In genomic region chr11:116197584-116197906, GRCm38 (mm10) we compare ENCODE assay signal across 10 mouse cellular contexts. TPM values are rescaled to one million over a fixed set of nuclear protein-coding genes. Genes with fewer than 3 reads are reported as not detected.
DNase-seq lines count a peak whose midpoint lies in the region; ATAC-seq and TF ChIP-seq lines count a peak whose summit lies in the region.
"Had no signal": no experiment of that assay in that cellular context is flagged by ENCODE, and none has a peak within 500 bp of the region (broad histone marks: within the 10 kb centered on the region; RNA-seq: fewer than 3 reads in every experiment).

No protein-coding gene starts in this region.

- intact Hi-C loops in gastrocnemius, adult 2 months (cut with DNase I) = no loop called here
- intact Hi-C loops in gastrocnemius, postnatal 14 days (cut with DNase I; ENCODE audit: low total_unique reads) = no loop called here
- intact Hi-C loops in left cerebral cortex, postnatal 25 days (cut with DNase I) = no loop called here

- WGBS in lung, postnatal 0 days = 77% methylated on average over 6 of the region's 6 CpGs
- WGBS in limb, embryonic 15.5 days = 84% methylated on average over 6 of the region's 6 CpGs
- 82% methylated on average over 6 of the region's 6 CpGs for WGBS in stomach, embryonic 16.5 days

- no peak for TF ChIP-seq CTCF in gastrocnemius, adult 2 months (IDR thresholded peaks at IDR 0.05)
- TF ChIP-seq CTCF in lung, postnatal 0 days (IDR thresholded peaks at IDR 0.05) = no peak

- ATAC-seq in lung, postnatal 0 days = no peak
- ATAC-seq in limb, embryonic 15.5 days (ENCODE audit: insufficient number of reproducible peaks, low FRiP score, low TSS enrichment, low read depth) = no peak
- ATAC-seq in stomach, embryonic 16.5 days (ENCODE audit: insufficient read depth, low FRiP score) = no peak

- no peaks in the 10 kb centered on the region for H3K27me3 ChIP-seq in lung, postnatal 0 days (replicated peaks; ENCODE audit: insufficient read depth, low read length)
- H3K27me3 ChIP-seq in limb, embryonic 15.5 days = no peaks in the 10 kb centered on the region
- no peaks in the 10 kb centered on the region for H3K27me3 ChIP-seq in stomach, embryonic 16.5 days (ENCODE audit: control insufficient read depth, insufficient read depth, low read length)

- DNase-seq in gastrocnemius, adult 2 months = no peak
- no peak for DNase-seq in gastrocnemius, postnatal 14 days
- no peak for DNase-seq in lung, postnatal 0 days (ENCODE audit: low spot score)
- no peak for DNase-seq in lung, adult 18-20 months
- DNase-seq in gastrocnemius, postnatal 10 days = no peak
- DNase-seq in left cerebral cortex, postnatal 25 days (ENCODE audit: low spot score in 2 of 2) = no peak
- DNase-seq: B cell, adult 2 months; left cerebral cortex, postnatal 4 days had no signal

- H3K4me3 ChIP-seq in gastrocnemius, adult 2 months = peak overlapping the region; percentile 86
- peak overlapping the region; percentile 79; the same call in 1 of the 2 replicates for H3K4me3 ChIP-seq in lung, postnatal 0 days (ENCODE audit: low read depth, low read length)
- peak overlapping the region; percentile 82; the same call in 1 of the 2 replicates for H3K4me3 ChIP-seq in limb, embryonic 15.5 days
- peak overlapping the region; percentile 89 for H3K4me3 ChIP-seq in stomach, embryonic 16.5 days (replicated peaks; ENCODE audit: low read length)

- H3K4me2 ChIP-seq in lung, postnatal 0 days (replicated peaks; ENCODE audit: low read depth, low read length) = peak overlapping the region; percentile 85; the same call in 1 of the 2 replicates
- no peak overlapping the region for H3K4me2 ChIP-seq in limb, embryonic 15.5 days
- peak overlapping the region; percentile 66 for H3K4me2 ChIP-seq in stomach, embryonic 16.5 days (ENCODE audit: low read depth, low read length)

- no peaks in the 10 kb centered on the region for H3K9me3 ChIP-seq in lung, postnatal 0 days (ENCODE audit: low read length)
- H3K9me3 ChIP-seq in limb, embryonic 15.5 days = no peaks in the 10 kb centered on the region
- H3K9me3 ChIP-seq in stomach, embryonic 16.5 days (replicated peaks; ENCODE audit: control insufficient read depth, low read length) = no peaks in the 10 kb centered on the region

- no peak overlapping the region for H3K9ac ChIP-seq in lung, postnatal 0 days (replicated peaks; ENCODE audit: low read depth)
- no peak overlapping the region for H3K9ac ChIP-seq in limb, embryonic 15.5 days
- peak overlapping the region; percentile 31; the same call in 1 of the 2 replicates for H3K9ac ChIP-seq in stomach, embryonic 16.5 days (ENCODE audit: low read length)

- peaks cover 7% of the 10 kb centered on the region; the same call in 1 of the 2 replicates for H3K4me1 ChIP-seq in lung, postnatal 0 days (ENCODE audit: insufficient read depth, low read depth, low read length)
- peaks cover 14% of the 10 kb centered on the region for H3K4me1 ChIP-seq in limb, embryonic 15.5 days
- 0 out of 2 replicates have a peak, but pooled peaks cover 10% of the 10 kb centered on the region for H3K4me1 ChIP-seq in stomach, embryonic 16.5 days (ENCODE audit: control insufficient read depth, insufficient read depth, low read length)

- H3K27ac ChIP-seq in gastrocnemius, adult 2 months = peak overlapping the region; percentile 97
- 0 out of 2 replicates have a peak overlapping the region, but pooled peaks have one; percentile 97 for H3K27ac ChIP-seq in lung, postnatal 0 days (ENCODE audit: low read length)
- H3K27ac ChIP-seq in limb, embryonic 15.5 days = no peak overlapping the region
- no peak overlapping the region for H3K27ac ChIP-seq in stomach, embryonic 16.5 days (ENCODE audit: low read length)

- H3K36me3 ChIP-seq in lung, postnatal 0 days (ENCODE audit: insufficient read depth, low read length) = no peaks in the 10 kb centered on the region
- H3K36me3 ChIP-seq in limb, embryonic 15.5 days = peaks cover 16% of the 10 kb centered on the region
- H3K36me3 ChIP-seq in stomach, embryonic 16.5 days (ENCODE audit: control insufficient read depth, insufficient read depth, low read length) = no peaks in the 10 kb centered on the region

- TF ChIP-seq EP300 in lung, postnatal 0 days (IDR thresholded peaks at IDR 0.05) = no peak

RNA-seq across cellular contexts. Expression of gene Ten1, which starts 1.1 kb away (rescaled TPM):
- 10 to 100 TPM; 14.3 to 17.1 TPM for total RNA-seq in gastrocnemius, adult 2 months (2021)
- total RNA-seq in gastrocnemius, postnatal 14 days (2021) = 10 to 100 TPM; 26.9 to 31.6 TPM
- 74.7 and 79.0 TPM in 2 replicates for polyA plus RNA-seq in lung, postnatal 0 days (2015; fragmentation: Nextera tagmentation; extraction: Ambion mirVana)
- polyA plus RNA-seq in limb, embryonic 15.5 days (2015; fragmentation: Nextera tagmentation; extraction: Ambion mirVana) = 80.8 and 86.6 TPM in 2 replicates
- 74.7 and 78.2 TPM in 2 replicates for polyA plus RNA-seq in stomach, embryonic 16.5 days (2015; fragmentation: Nextera tagmentation; extraction: Ambion mirVana)
- 10 to 100 TPM; 28.5 to 31.3 TPM for total RNA-seq in gastrocnemius, postnatal 10 days (2021)
- total RNA-seq in left cerebral cortex, postnatal 25 days (2021) = 10 to 100 TPM; 40.6 to 42.4 TPM

RNA-seq across cellular contexts. Expression of gene Acox1, which starts 1.3 kb away (rescaled TPM):
- total RNA-seq in gastrocnemius, adult 2 months (2021) = 100 to 1,000 TPM in 1 of 2 experiments, 10 to 100 TPM in 1; 79.8 to 118 TPM
- 10 to 100 TPM; 43.3 to 49.3 TPM for total RNA-seq in gastrocnemius, postnatal 14 days (2021)
- polyA plus RNA-seq in lung, postnatal 0 days (2015; fragmentation: Nextera tagmentation; extraction: Ambion mirVana) = 31.7 and 33.5 TPM in 2 replicates
- polyA plus RNA-seq in limb, embryonic 15.5 days (2015; fragmentation: Nextera tagmentation; extraction: Ambion mirVana) = 31.3 and 32.0 TPM in 2 replicates
- polyA plus RNA-seq in stomach, embryonic 16.5 days (2015; fragmentation: Nextera tagmentation; extraction: Ambion mirVana) = 50.8 and 61.0 TPM in 2 replicates
- 10 to 100 TPM; 39.1 to 41.4 TPM for total RNA-seq in gastrocnemius, postnatal 10 days (2021)
- 100 to 1,000 TPM; 110 to 111 TPM for total RNA-seq in left cerebral cortex, postnatal 25 days (2021)

RNA-seq across cellular contexts. Expression of gene Fbf1, which starts 29.6 kb away (rescaled TPM):
- total RNA-seq in gastrocnemius, adult 2 months (2021) = 10 to 100 TPM; 10.5 to 11.5 TPM
- total RNA-seq in gastrocnemius, postnatal 14 days (2021) = 10 to 100 TPM in 1 of 2 experiments, 1 to 10 TPM in 1; 9.1 to 11.6 TPM
- polyA plus RNA-seq in lung, postnatal 0 days (2015; fragmentation: Nextera tagmentation; extraction: Ambion mirVana) = 11.9 and 16.6 TPM in 2 replicates
- 36.4 and 38.3 TPM in 2 replicates for polyA plus RNA-seq in limb, embryonic 15.5 days (2015; fragmentation: Nextera tagmentation; extraction: Ambion mirVana)
- polyA plus RNA-seq in stomach, embryonic 16.5 days (2015; fragmentation: Nextera tagmentation; extraction: Ambion mirVana) = 28.0 and 31.4 TPM in 2 replicates
- total RNA-seq in gastrocnemius, postnatal 10 days (2021) = 10 to 100 TPM; 13.8 to 18.2 TPM
- 10 to 100 TPM; 72.8 to 82.1 TPM for total RNA-seq in left cerebral cortex, postnatal 25 days (2021)

RNA-seq across cellular contexts. Expression of gene Evpl, which starts 40.3 kb away (rescaled TPM):
- under 1 TPM in 1 of 2 experiments, not detected in 1; 0.14 TPM for total RNA-seq in gastrocnemius, adult 2 months (2021)
- under 1 TPM; 0.09 to 0.14 TPM for total RNA-seq in gastrocnemius, postnatal 14 days (2021)
- 2.9 and 4.2 TPM in 2 replicates for polyA plus RNA-seq in lung, postnatal 0 days (2015; fragmentation: Nextera tagmentation; extraction: Ambion mirVana)
- 43.2 and 46.4 TPM in 2 replicates for polyA plus RNA-seq in limb, embryonic 15.5 days (2015; fragmentation: Nextera tagmentation; extraction: Ambion mirVana)
- 19.2 and 23.5 TPM in 2 replicates for polyA plus RNA-seq in stomach, embryonic 16.5 days (2015; fragmentation: Nextera tagmentation; extraction: Ambion mirVana)
- under 1 TPM; 0.09 to 0.34 TPM for total RNA-seq in gastrocnemius, postnatal 10 days (2021)
- 1 to 10 TPM in 1 of 2 experiments, under 1 TPM in 1; 0.92 to 1.1 TPM for total RNA-seq in left cerebral cortex, postnatal 25 days (2021)

RNA-seq across cellular contexts. Expression of gene Mrpl38, which starts 58.9 kb away (rescaled TPM):
- total RNA-seq in gastrocnemius, adult 2 months (2021) = 10 to 100 TPM; 47.5 to 61.5 TPM
- 10 to 100 TPM; 41.8 to 49.5 TPM for total RNA-seq in gastrocnemius, postnatal 14 days (2021)
- 44.1 and 45.9 TPM in 2 replicates for polyA plus RNA-seq in lung, postnatal 0 days (2015; fragmentation: Nextera tagmentation; extraction: Ambion mirVana)
- polyA plus RNA-seq in limb, embryonic 15.5 days (2015; fragmentation: Nextera tagmentation; extraction: Ambion mirVana) = 83.9 and 85.5 TPM in 2 replicates
- polyA plus RNA-seq in stomach, embryonic 16.5 days (2015; fragmentation: Nextera tagmentation; extraction: Ambion mirVana) = 83.5 and 87.0 TPM in 2 replicates
- 10 to 100 TPM; 40.8 to 46.2 TPM for total RNA-seq in gastrocnemius, postnatal 10 days (2021)
- total RNA-seq in left cerebral cortex, postnatal 25 days (2021) = 10 to 100 TPM; 53.0 to 53.8 TPM

Comparison
In these comparisons a context has a peak if more than half of its experiments do, and no peak if none do; other contexts are left out.
1. H3K27ac ChIP-seq: peak in gastrocnemius, adult 2 months (single experiment) and lung, postnatal 0 days (single experiment); none in limb, embryonic 15.5 days (single experiment) and stomach, embryonic 16.5 days (single experiment).
2. Peak in every context shown above with its lines, with median percentiles within 50 percentile points of each other: H3K4me3 ChIP-seq.